ENCODE assay signal across 19 mouse cellular contexts in the genomic region with DNA sequence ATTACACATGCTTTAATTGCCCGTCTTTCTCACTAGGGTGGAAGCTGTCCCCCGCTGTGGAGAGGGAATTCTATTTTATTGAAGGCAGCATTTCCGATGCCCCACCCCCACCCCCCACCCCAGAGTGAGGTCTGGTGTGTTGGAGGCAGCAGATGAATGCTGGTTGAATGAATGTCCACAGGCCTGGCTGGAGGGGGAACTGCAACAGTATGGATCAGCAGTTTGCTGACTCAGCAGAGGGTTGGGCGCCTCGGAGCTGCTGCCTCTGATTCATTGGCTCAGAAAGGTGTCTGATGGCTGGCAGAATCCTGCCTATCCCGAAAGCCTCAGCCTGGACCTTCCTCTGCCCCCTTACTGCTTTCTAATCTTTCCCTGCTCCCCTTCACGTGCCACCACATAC.
DNase-seq lines count a peak whose midpoint lies in the region; ATAC-seq and TF ChIP-seq lines count a peak whose summit lies in the region.
"Had no signal": no experiment of that assay in that cellular context is flagged by ENCODE, and none has a peak within 500 bp of the region (broad histone marks: within the 10 kb centered on the region; RNA-seq: fewer than 3 reads in every experiment).

No protein-coding gene starts in this region.

- H3K4me3 ChIP-seq in heart, embryonic 10.5 days: no peak overlapping the region
- no peak overlapping the region for H3K4me3 ChIP-seq in hindbrain, postnatal 0 days (ENCODE audit: low read length)
- H3K4me3 ChIP-seq: erythroblast, embryonic 14.5 days had no signal

- no peak overlapping the region for H3K9ac ChIP-seq in hindbrain, postnatal 0 days (replicated peaks; ENCODE audit: low read length)

- no peaks in the 10 kb centered on the region for H3K9me3 ChIP-seq in heart, embryonic 10.5 days
- H3K9me3 ChIP-seq in hindbrain, postnatal 0 days (ENCODE audit: low read length): no peaks in the 10 kb centered on the region

- no peak overlapping the region for H3K4me2 ChIP-seq in hindbrain, postnatal 0 days (ENCODE audit: low read depth, low read length)

- no peaks in the 10 kb centered on the region for H3K4me1 ChIP-seq in heart, embryonic 10.5 days
- H3K4me1 ChIP-seq in hindbrain, postnatal 0 days (ENCODE audit: insufficient read depth, low read length): no peaks in the 10 kb centered on the region

- no peak for ATAC-seq in hindbrain, postnatal 0 days
- ATAC-seq: midbrain, embryonic 16.5 days had no signal

- DNase-seq in heart, adult 11 months: peak; percentile 66
- no peak for DNase-seq in heart, embryonic 10.5 days (ENCODE audit: low spot score)
- peak; percentile 10 for DNase-seq in left cerebral cortex, postnatal 4 days
- no peak for DNase-seq in left cerebral cortex, adult 9 months (ENCODE audit: low spot score in 2 of 2)
- peak; percentile 27 for DNase-seq in NIH3T3 (ENCODE audit: low read depth)
- peak; percentile 45 for DNase-seq in hindbrain, postnatal 0 days (ENCODE audit: low spot score)
- no peak for DNase-seq in urinary bladder, postnatal 25 days (ENCODE audit: low spot score)
- DNase-seq: adrenal gland, postnatal 25 days; cerebellum, adult 18-20 months; cerebellum, postnatal 25 days; gastrocnemius, postnatal 10 days; heart, adult 18-20 months; heart, postnatal 36 days; kidney, adult 9 months; liver; lung, postnatal 10 days; thymus, postnatal 25 days had no signal

- no peak overlapping the region for H3K27ac ChIP-seq in heart, embryonic 10.5 days
- no peak overlapping the region for H3K27ac ChIP-seq in hindbrain, postnatal 0 days

- no peaks in the 10 kb centered on the region for H3K36me3 ChIP-seq in heart, embryonic 10.5 days
- no peaks in the 10 kb centered on the region for H3K36me3 ChIP-seq in hindbrain, postnatal 0 days (ENCODE audit: insufficient read depth, low read length)

- TF ChIP-seq CTCF in hindbrain, postnatal 0 days (IDR thresholded peaks at IDR 0.05; ENCODE audit: low read depth): no peak

- no peaks in the 10 kb centered on the region; the same call in 1 of the 2 replicates for H3K27me3 ChIP-seq in heart, embryonic 10.5 days (ENCODE audit: insufficient read depth, poor library complexity, severe bottlenecking)
- H3K27me3 ChIP-seq in hindbrain, postnatal 0 days (ENCODE audit: insufficient read depth, low read length): no peaks in the 10 kb centered on the region

- WGBS in heart, embryonic 10.5 days: 71% methylated on average over 7 of the region's 7 CpGs
- 40% methylated on average over 7 of the region's 7 CpGs for WGBS in hindbrain, postnatal 0 days

- intact Hi-C loops in left cerebral cortex, postnatal 4 days (cut with DNase I): no loop called here

Comparison
In these comparisons a context has a peak if more than half of its experiments do, and no peak if none do; other contexts are left out.
1. DNase-seq: peak in heart, adult 11 months (single experiment), left cerebral cortex, postnatal 4 days (single experiment), NIH3T3 (single experiment) and hindbrain, postnatal 0 days (single experiment); none in heart, embryonic 10.5 days (single experiment), left cerebral cortex, adult 9 months (0 of 2) and urinary bladder, postnatal 25 days (single experiment).